25 mouse cellular contexts compared by ENCODE assay signal in the genomic region with DNA sequence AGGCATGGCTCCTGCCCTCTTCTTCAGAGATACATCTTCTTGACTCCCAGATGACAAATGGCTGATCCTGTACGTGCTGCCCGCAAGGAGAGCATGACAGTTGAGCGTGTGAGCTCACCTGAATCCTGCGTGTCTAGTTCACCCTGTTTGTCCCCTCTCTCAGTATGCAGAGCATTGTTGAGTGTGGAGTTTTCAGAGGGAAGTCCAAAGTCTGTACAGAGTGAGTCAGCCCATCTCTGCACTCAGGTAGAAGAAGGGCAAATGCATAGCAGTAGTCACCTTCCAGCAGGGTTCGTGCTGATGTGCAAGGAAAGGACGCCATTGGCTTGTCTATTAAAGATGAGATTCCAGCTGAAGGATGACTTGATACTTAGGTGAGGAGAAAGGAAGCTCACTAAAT. TPM values are rescaled to one million over a fixed set of nuclear protein-coding genes. Genes with fewer than 3 reads are reported as not detected.
"Had no signal": no experiment of that assay in that cellular context is flagged by ENCODE, and none has a peak within 500 bp of the region (broad histone marks: within the 10 kb centered on the region; RNA-seq: fewer than 3 reads in every experiment).

No protein-coding gene starts in this region.

- H3K4me2 ChIP-seq: limb, embryonic 13.5 days; liver, embryonic 13.5 days; lung, embryonic 14.5 days; midbrain, embryonic 12.5 days; midbrain, embryonic 15.5 days; neural tube, embryonic 12.5 days; neural tube, embryonic 15.5 days had no signal

- H3K27me3 ChIP-seq: limb, embryonic 13.5 days; liver, embryonic 13.5 days; midbrain, embryonic 12.5 days; midbrain, embryonic 15.5 days; neural tube, embryonic 12.5 days; neural tube, embryonic 15.5 days had no signal

- H3K4me3 ChIP-seq: left cerebral cortex, adult 2 months; limb, embryonic 10.5 days; limb, embryonic 13.5 days; liver, embryonic 13.5 days; midbrain, embryonic 12.5 days; midbrain, embryonic 15.5 days; neural tube, embryonic 12.5 days; neural tube, embryonic 15.5 days had no signal

- H3K4me1 ChIP-seq: limb, embryonic 10.5 days; limb, embryonic 13.5 days; midbrain, embryonic 12.5 days; midbrain, embryonic 15.5 days; neural tube, embryonic 12.5 days; neural tube, embryonic 15.5 days had no signal

- H3K9me3 ChIP-seq: limb, embryonic 10.5 days; limb, embryonic 13.5 days; liver, embryonic 13.5 days; midbrain, embryonic 12.5 days; midbrain, embryonic 15.5 days; neural tube, embryonic 12.5 days; neural tube, embryonic 15.5 days had no signal

- DNase-seq: kidney, adult 18-20 months; kidney, adult 9 months; kidney, postnatal 10 days; layer of hippocampus, postnatal 36 days; liver; liver, embryonic 13.5 days; lung, embryonic 14.5 days; lung, postnatal 36 days; right cerebral cortex, adult 18-20 months; right cerebral cortex, postnatal 14 days; right cerebral cortex, postnatal 4 days; spleen, adult 18-20 months; thymus, adult 2 months; thymus, postnatal 14 days; thymus, postnatal 4 days had no signal

- ATAC-seq: hindbrain, postnatal 0 days; inflammation-experienced regulatory T-cells, adult 6 months; lung, postnatal 0 days; midbrain, embryonic 15.5 days had no signal

- H3K27ac ChIP-seq: hindbrain, postnatal 0 days; left cerebral cortex, adult 2 months; limb, embryonic 10.5 days; limb, embryonic 13.5 days; liver, embryonic 13.5 days; midbrain, embryonic 12.5 days; midbrain, embryonic 15.5 days; neural tube, embryonic 12.5 days; neural tube, embryonic 15.5 days had no signal

- H3K9ac ChIP-seq: limb, embryonic 13.5 days; liver, embryonic 13.5 days; lung, embryonic 14.5 days; midbrain, embryonic 12.5 days; midbrain, embryonic 15.5 days; neural tube, embryonic 12.5 days; neural tube, embryonic 15.5 days had no signal

RNA-seq across cellular contexts. Expression of gene Mapk13, which starts 29.9 kb away (rescaled TPM):
- polyA plus RNA-seq: inflammation-experienced regulatory T-cells, adult 6 months had no signal
